Mouse (Mus musculus): ENCODE results near the gene Fam8a1. TPM values are rescaled to one million over a fixed set of nuclear protein-coding genes. Genes with fewer than 3 reads are reported as not detected.

Gene Fam8a1
- polyA plus RNA-seq, 1 experiment from 2014 or later = 7.4 TPM

DNA sequence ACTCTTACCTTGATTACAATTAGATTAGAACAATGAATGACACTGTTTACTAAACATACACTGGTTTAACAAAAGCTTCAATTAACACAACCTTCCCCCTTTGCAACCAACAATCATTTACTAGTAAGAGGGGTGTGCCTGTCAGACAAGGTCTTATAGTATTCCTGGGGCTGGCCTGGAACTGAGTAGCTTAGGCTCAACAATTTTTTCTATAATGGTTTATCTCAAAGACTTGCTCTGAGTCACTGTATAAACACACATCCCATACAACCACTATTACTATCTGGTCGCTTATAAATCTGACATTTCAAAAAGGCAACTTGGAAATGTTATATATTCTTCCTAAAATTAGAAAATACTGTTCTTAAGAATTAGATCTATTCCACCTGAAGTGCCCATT, 14.0 kb downstream of the Fam8a1 start:
- DNase-seq (ENCODE audit: low spot score) (no peak), ATAC-seq (ENCODE audit: insufficient number of reproducible peaks, low FRiP score, low TSS enrichment, low read depth) (no peak)
- 89% methylated on average over 1 of the region's 1 CpGs for WGBS
- H3K9me3 ChIP-seq (ENCODE audit: control insufficient read depth, low read length) = no peaks in the 10 kb centered on the region
- no peak overlapping the region for H3K27ac ChIP-seq (replicated peaks; ENCODE audit: low read depth, low read length)
- H3K4me1 ChIP-seq (ENCODE audit: control insufficient read depth, insufficient read depth, low read length) = no peaks in the 10 kb centered on the region
- no peak overlapping the region for H3K4me2 ChIP-seq (ENCODE audit: low read depth, severe bottlenecking)
- peaks cover 8% of the 10 kb centered on the region; the same call in 1 of the 2 replicates for H3K36me3 ChIP-seq (ENCODE audit: control insufficient read depth, insufficient read depth, low read length)
- H3K9ac ChIP-seq (ENCODE audit: low read length) = no peak overlapping the region
- H3K27me3 ChIP-seq (ENCODE audit: control insufficient read depth, insufficient read depth, low read length) = no peaks in the 10 kb centered on the region
- H3K4me3 ChIP-seq (ENCODE audit: low read depth, low read length) = no peak overlapping the region

GRCm38 (mm10) chr13:46690559-46691241, 21.4 kb downstream of the Fam8a1 start:
- H3K4me1 ChIP-seq (ENCODE audit: control insufficient read depth, insufficient read depth, low read length) = no peaks in the 10 kb centered on the region
- no peak overlapping the region for H3K27ac ChIP-seq (replicated peaks; ENCODE audit: low read depth, low read length)
- no peak overlapping the region for H3K4me2 ChIP-seq (ENCODE audit: low read depth, severe bottlenecking)
- no peak overlapping the region for H3K4me3 ChIP-seq (ENCODE audit: low read depth, low read length)
- DNase-seq (ENCODE audit: low spot score) (no peak), ATAC-seq (ENCODE audit: insufficient number of reproducible peaks, low FRiP score, low TSS enrichment, low read depth) (no peak)
- H3K27me3 ChIP-seq (ENCODE audit: control insufficient read depth, insufficient read depth, low read length) = no peaks in the 10 kb centered on the region
- no peak overlapping the region for H3K9ac ChIP-seq (ENCODE audit: low read length)
- H3K36me3 ChIP-seq (ENCODE audit: control insufficient read depth, insufficient read depth, low read length) = peaks cover 7% of the 10 kb centered on the region
- no peaks in the 10 kb centered on the region for H3K9me3 ChIP-seq (ENCODE audit: control insufficient read depth, low read length)
- 90% methylated on average over 4 of the region's 4 CpGs for WGBS

DNA sequence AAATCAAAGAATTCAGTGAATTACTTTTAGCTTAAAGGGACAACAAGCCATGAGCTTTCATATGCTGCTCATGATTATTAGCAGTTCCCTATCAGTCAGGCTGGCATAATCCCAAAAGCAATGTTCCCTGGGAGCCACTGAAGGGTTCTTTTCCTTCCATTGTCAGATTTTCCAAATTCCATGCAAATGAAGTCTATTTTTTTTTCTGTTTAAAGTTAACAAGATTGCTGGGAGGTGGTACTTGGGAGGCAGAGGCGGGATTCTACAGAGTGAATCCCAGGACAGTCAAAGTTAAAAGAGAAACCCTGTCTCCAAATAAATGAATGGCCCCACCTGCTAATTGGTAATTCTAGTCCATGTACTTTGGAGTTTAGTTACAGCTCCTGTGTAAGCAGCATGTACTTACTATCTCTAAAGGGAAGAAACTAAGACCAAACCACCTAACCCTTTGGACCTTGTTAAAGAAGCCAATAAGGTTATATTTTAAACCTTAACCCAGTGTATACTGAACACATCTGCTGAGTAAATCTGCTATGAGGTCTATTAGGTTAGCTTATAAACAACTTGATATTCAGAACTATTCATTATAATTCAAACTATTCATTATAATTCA, 26.1 kb downstream of the Fam8a1 start:
- H3K27ac ChIP-seq (replicated peaks; ENCODE audit: low read depth, low read length) = no peak overlapping the region
- no peak overlapping the region for H3K9ac ChIP-seq (ENCODE audit: low read length)
- no peaks in the 10 kb centered on the region for H3K9me3 ChIP-seq (ENCODE audit: control insufficient read depth, low read length)
- H3K4me2 ChIP-seq (ENCODE audit: low read depth, severe bottlenecking) = no peak overlapping the region
- H3K36me3 ChIP-seq (ENCODE audit: control insufficient read depth, insufficient read depth, low read length) = peaks cover 9% of the 10 kb centered on the region
- no peak for ATAC-seq (ENCODE audit: insufficient number of reproducible peaks, low FRiP score, low TSS enrichment, low read depth)
- no peak for DNase-seq (ENCODE audit: low spot score)
- no peak overlapping the region for H3K4me3 ChIP-seq (ENCODE audit: low read depth, low read length)
- H3K27me3 ChIP-seq (ENCODE audit: control insufficient read depth, insufficient read depth, low read length) = no peaks in the 10 kb centered on the region
- 90% methylated on average over 1 of the region's 1 CpGs for WGBS
- no peaks in the 10 kb centered on the region for H3K4me1 ChIP-seq (ENCODE audit: control insufficient read depth, insufficient read depth, low read length)

DNA sequence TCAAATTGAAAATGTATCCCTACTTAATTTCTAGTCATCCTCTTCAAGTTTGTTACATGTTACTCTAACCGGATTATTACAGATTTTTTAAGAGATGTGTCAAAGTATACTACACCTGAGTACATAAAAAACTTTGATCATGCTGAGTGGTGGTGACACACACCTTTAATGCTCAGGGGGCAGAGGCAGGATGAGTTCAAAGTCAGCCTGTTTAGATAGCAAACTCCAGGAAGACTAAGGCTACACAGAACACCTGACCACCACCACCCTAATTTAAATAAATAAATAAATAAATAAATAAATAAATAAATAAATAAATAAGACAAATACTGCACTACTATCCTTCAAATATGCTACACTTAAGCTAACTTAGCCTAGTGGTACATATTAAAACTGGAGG, 26.6 kb downstream of the Fam8a1 start:
- Histone ChIP-seq H3K27me3 (ENCODE audit: control insufficient read depth, insufficient read depth, low read length) (no peaks in the 10 kb centered on the region), H3K4me2 (ENCODE audit: low read depth, severe bottlenecking) (no peak overlapping the region), H3K27ac (replicated peaks; ENCODE audit: low read depth, low read length) (no peak overlapping the region), H3K9me3 (ENCODE audit: control insufficient read depth, low read length) (no peaks in the 10 kb centered on the region), H3K9ac (ENCODE audit: low read length) (no peak overlapping the region), H3K4me3 (ENCODE audit: low read depth, low read length) (no peak overlapping the region), H3K36me3 (ENCODE audit: control insufficient read depth, insufficient read depth, low read length) (peaks cover 9% of the 10 kb centered on the region), H3K4me1 (ENCODE audit: control insufficient read depth, insufficient read depth, low read length) (no peaks in the 10 kb centered on the region)
- ATAC-seq (ENCODE audit: insufficient number of reproducible peaks, low FRiP score, low TSS enrichment, low read depth) (no peak), DNase-seq (ENCODE audit: low spot score) (no peak)
- WGBS = 93% methylated on average over 1 of the region's 1 CpGs

GRCm38 (mm10) chr13:46696788-46697187, 27.5 kb downstream of the Fam8a1 start:
- Histone ChIP-seq H3K4me3 (ENCODE audit: low read depth, low read length) (no peak overlapping the region), H3K27ac (replicated peaks; ENCODE audit: low read depth, low read length) (no peak overlapping the region), H3K27me3 (ENCODE audit: control insufficient read depth, insufficient read depth, low read length) (no peaks in the 10 kb centered on the region), H3K4me2 (ENCODE audit: low read depth, severe bottlenecking) (no peak overlapping the region), H3K9ac (ENCODE audit: low read length) (no peak overlapping the region), H3K9me3 (ENCODE audit: control insufficient read depth, low read length) (no peaks in the 10 kb centered on the region), H3K4me1 (ENCODE audit: control insufficient read depth, insufficient read depth, low read length) (no peaks in the 10 kb centered on the region), H3K36me3 (ENCODE audit: control insufficient read depth, insufficient read depth, low read length) (peaks cover 7% of the 10 kb centered on the region)
- ATAC-seq (ENCODE audit: insufficient number of reproducible peaks, low FRiP score, low TSS enrichment, low read depth) = no peak
- DNase-seq (ENCODE audit: low spot score) = no peak
- 85% methylated on average over 2 of the region's 2 CpGs for WGBS

- H3K27me3 ChIP-seq (ENCODE audit: control insufficient read depth, insufficient read depth, low read length) = no peaks in the 10 kb centered on the region
- H3K9me3 ChIP-seq (ENCODE audit: control insufficient read depth, low read length) = no peaks in the 10 kb centered on the region
- H3K9ac ChIP-seq (ENCODE audit: low read length) = no peak overlapping the region
- H3K4me1 ChIP-seq (ENCODE audit: control insufficient read depth, insufficient read depth, low read length) = no peaks in the 10 kb centered on the region
- H3K36me3 ChIP-seq (ENCODE audit: control insufficient read depth, insufficient read depth, low read length) = peaks cover 2% of the 10 kb centered on the region; the same call in 1 of the 2 replicates
- DNase-seq (ENCODE audit: low spot score) (no peak), ATAC-seq (ENCODE audit: insufficient number of reproducible peaks, low FRiP score, low TSS enrichment, low read depth) (no peak)
- 91% methylated on average over 1 of the region's 1 CpGs for WGBS
- no peak overlapping the region for H3K4me2 ChIP-seq (ENCODE audit: low read depth, severe bottlenecking)
- no peak overlapping the region for H3K4me3 ChIP-seq (ENCODE audit: low read depth, low read length)
- no peak overlapping the region for H3K27ac ChIP-seq (replicated peaks; ENCODE audit: low read depth, low read length)
These were observed 30.1 kb downstream of the Fam8a1 start for GRCm38 (mm10) chr13:46699372-46699771.

- Histone ChIP-seq H3K9ac (ENCODE audit: low read length) (no peak overlapping the region), H3K4me2 (ENCODE audit: low read depth, severe bottlenecking) (no peak overlapping the region), H3K4me3 (ENCODE audit: low read depth, low read length) (no peak overlapping the region), H3K4me1 (ENCODE audit: control insufficient read depth, insufficient read depth, low read length) (no peaks in the 10 kb centered on the region), H3K27me3 (ENCODE audit: control insufficient read depth, insufficient read depth, low read length) (no peaks in the 10 kb centered on the region), H3K36me3 (ENCODE audit: control insufficient read depth, insufficient read depth, low read length) (peaks cover 2% of the 10 kb centered on the region; the same call in 1 of the 2 replicates), H3K27ac (replicated peaks; ENCODE audit: low read depth, low read length) (no peak overlapping the region), H3K9me3 (ENCODE audit: control insufficient read depth, low read length) (no peaks in the 10 kb centered on the region)
- WGBS = 96% methylated on average over 2 of the region's 2 CpGs
- DNase-seq (ENCODE audit: low spot score) = no peak
- ATAC-seq (ENCODE audit: insufficient number of reproducible peaks, low FRiP score, low TSS enrichment, low read depth) = no peak
These were observed 32.2 kb downstream of the Fam8a1 start for GRCm38 (mm10) chr13:46701486-46701885.

DNA sequence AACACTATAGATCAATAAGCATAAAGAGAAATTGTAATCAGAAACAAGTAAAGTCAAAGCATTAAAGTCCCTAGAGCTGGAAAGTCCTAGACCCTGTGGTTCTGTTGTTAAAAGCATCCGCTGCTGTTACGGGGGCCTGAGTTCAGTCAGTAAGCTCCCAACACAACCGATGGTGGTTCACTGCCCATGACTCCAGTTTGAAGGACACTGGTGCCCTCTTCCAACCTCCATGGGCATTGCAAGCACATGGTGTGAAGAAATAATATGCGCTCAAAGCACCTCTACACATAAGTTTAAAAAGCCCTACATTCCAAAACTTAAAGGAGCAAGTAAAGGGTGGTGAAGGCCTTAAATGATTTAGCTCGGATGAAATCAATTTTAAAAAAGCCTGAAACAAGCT, 33.8 kb downstream of the Fam8a1 start:
- Histone ChIP-seq H3K4me3 (ENCODE audit: low read depth, low read length) (no peak overlapping the region), H3K27ac (replicated peaks; ENCODE audit: low read depth, low read length) (no peak overlapping the region), H3K9me3 (ENCODE audit: control insufficient read depth, low read length) (no peaks in the 10 kb centered on the region), H3K27me3 (ENCODE audit: control insufficient read depth, insufficient read depth, low read length) (no peaks in the 10 kb centered on the region), H3K9ac (ENCODE audit: low read length) (no peak overlapping the region), H3K36me3 (ENCODE audit: control insufficient read depth, insufficient read depth, low read length) (no peaks in the 10 kb centered on the region), H3K4me2 (ENCODE audit: low read depth, severe bottlenecking) (no peak overlapping the region), H3K4me1 (ENCODE audit: control insufficient read depth, insufficient read depth, low read length) (no peaks in the 10 kb centered on the region)
- no peak for ATAC-seq (ENCODE audit: insufficient number of reproducible peaks, low FRiP score, low TSS enrichment, low read depth)
- 90% methylated on average over 5 of the region's 5 CpGs for WGBS
- no peak for DNase-seq (ENCODE audit: low spot score)
